Mouse (Mus musculus) urinary bladder, adult 2 months (tissue): ENCODE measurements around the gene 4933405O20Rik. TPM values are rescaled to one million over a fixed set of nuclear protein-coding genes. Genes with fewer than 3 reads are reported as not detected.

ENCODE experiments used
- DNase-seq: peaks from one replicate; pipeline ENCODE4 v3.0.0; 2022; ENCODE audit warnings: low spot score
- polyA plus RNA-seq: library from polyadenylated mRNA; depleted of rRNA; stranded (reverse); fragments of >200 nt; gene quantifications from 2 replicates; pipeline ENCODE4 v1.2.3, GENCODE M21; 2012; rRNA removed

Gene 4933405O20Rik
- not detected in 2 replicates for polyA plus RNA-seq

DNA sequence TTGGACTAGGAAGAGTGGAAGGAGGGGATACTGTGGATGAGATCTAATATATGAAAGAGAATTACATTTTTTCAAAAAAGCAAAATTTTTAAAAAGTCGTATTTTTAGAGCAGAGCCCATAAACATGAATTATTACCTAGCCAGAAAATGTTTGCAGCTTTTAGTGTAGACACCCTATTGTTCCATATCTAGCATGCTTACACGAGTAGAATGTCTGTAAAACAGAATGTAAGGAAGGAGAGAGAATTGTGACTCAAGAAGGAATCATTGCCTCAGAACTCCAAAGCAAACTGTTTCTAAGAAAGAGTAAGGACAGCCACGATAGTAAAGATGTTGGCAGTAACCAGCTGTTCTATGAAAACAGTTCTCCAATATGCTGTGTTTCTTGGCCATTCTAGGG is at the start of gene 4933405O20Rik:
Gene 4933405O20Rik (plus strand): TSS at position 301 of the 400 bp plus-strand sequence.
- no peak for DNase-seq

DNA sequence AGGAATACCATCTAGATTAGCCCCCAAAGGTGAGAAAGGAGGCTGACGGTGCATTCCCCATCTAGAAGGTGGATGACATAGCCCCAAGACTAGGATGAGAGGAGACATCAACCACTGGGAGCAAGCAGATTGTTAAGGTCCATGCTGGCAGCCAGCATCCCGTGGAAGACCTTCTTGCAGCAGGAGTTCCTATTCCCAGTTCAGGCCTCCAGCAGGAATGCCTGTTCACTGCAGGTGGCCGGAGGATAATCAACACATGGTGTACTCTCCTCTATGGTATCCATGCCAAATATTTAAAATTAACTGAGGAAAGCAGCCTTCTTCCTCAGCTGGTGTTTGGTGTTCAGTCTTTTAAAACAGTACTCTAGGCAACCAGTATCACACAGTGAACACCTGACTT is 49.4 kb upstream of the 4933405O20Rik start:
- DNase-seq, result no peak

DNA sequence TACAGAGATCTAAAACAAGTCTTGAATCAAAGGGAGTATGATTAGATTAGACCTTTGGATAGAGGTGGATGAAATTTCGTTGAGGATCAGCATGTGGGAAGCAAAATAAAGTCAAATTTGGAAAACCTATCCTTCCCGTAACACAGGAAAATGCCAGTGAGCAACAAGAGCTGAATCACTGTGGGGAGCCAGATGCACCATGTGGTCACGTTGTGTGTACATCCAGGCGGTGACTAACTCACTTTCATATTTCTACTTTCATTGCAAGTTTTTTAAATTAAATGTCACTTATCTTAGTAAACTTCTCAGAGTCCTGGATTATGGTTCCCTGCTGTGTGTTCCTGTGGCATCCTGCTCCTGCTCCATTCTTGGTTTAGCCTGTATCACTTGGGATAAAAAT is 47.6 kb upstream of the 4933405O20Rik start:
- DNase-seq, result no peak

DNA sequence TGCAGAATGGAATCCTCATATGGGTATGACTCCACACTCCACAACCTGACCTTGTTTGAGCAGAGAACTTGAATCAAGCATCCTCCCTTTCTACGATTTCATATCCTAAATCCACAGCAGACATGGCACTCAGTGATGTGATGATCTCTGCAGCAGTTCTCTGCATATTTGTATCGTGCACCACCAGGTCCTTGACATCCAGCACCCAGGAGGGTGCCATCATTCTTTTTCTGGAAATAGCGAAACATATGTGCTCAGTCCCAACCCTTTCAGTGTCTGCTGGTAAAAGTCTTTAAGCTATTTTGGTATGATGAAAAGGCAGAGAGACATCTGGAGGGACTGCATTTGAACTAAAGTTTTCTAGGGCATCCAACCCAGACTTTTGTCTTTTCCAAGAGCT is 36.3 kb upstream of the 4933405O20Rik start:
- DNase-seq, result no peak

DNA sequence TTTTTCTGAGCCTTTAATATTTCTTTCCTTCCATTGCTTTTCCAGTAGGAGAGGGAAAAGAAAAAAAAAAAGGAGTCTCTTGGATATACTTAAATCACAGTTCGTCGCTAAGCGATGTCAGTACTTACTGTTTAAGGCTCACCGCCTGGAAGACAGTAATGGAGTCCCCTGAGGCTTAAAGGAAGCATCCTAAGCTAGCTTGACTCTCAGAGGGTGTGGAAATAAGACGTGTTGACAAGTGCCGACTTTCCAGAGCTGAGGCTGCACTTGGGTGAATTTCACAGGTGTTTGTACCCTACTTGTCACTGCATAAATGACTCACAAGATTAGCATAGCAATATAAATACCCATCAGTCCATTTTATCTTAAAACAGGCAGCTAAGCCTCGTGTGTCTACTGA is 25.1 kb upstream of the 4933405O20Rik start:
- no peak for DNase-seq

DNA sequence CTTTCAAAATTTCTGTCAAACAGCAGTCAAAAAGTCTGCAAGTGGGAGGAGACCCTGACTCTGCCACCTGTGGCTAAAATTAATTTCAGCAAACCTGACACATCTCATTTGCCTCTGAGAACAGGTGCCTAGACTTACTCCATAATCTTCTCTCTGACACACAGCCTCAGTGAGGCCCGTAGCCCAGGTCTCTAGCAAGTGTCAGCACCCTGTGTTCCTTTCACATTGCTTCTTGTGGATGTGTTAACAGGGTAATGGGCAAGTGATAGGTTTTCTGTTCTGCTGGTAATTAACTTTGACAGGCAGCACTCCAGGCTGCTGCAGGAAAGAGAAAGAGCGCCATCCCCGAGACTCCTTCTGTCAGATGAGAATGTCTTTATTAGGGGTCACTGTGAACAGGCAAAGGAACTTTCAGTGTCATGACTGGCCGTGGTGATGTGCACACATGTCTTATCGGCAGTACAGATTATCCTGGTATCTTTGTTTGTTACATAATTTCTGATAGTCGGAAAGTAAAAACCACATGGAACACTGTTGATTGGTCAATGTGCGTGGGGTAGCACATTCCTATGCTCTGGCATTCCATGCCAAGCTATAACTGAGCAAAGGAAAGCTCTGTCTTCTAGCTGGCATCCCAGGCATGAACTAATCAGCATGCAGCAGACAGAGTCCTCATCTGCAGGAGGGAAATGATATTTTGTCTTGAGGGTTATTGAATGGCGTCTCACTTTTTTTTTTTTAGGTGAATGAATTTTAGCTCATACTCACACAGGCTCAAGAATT is 10.2 kb upstream of the 4933405O20Rik start:
- no peak for DNase-seq

DNA sequence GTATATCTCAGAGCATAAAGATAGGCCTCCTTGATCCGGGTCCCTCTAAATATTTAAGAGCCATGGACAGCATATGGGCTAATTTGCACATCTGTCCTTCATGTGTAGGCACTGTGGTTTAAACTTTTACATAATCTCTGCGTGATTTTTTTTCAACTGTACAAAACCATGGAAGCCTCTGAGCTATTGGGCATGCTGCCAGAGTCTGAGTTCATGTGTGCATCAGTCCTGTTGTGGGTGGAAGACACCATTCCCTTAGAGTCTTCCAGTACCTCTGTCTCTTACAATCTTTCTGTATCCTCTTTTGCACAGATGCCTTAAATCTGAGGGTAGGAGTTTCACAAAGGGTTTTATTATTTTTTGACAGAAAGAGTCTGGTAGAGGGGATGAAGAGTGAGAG is 15.1 kb downstream of the 4933405O20Rik start:
- no peak for DNase-seq

DNA sequence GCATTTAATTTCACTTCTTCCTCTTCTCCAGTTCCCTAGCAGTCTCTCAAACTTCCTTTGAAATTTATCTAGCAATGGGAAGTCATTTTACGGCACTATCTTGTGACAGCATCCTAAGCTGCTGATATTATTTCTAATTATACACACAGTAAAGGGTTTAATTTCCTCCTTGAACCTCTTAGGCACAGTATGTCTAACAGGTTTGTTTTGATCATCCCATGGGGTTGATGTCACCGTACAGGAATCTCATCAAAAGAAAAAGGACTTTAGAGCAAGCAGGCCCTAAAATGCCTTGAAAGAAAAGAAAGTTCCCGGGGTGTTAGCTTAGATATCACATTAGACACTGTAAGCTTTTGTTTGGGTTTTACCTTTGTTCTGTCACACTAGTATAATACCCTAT is 30.2 kb downstream of the 4933405O20Rik start:
- DNase-seq, result no peak

DNA sequence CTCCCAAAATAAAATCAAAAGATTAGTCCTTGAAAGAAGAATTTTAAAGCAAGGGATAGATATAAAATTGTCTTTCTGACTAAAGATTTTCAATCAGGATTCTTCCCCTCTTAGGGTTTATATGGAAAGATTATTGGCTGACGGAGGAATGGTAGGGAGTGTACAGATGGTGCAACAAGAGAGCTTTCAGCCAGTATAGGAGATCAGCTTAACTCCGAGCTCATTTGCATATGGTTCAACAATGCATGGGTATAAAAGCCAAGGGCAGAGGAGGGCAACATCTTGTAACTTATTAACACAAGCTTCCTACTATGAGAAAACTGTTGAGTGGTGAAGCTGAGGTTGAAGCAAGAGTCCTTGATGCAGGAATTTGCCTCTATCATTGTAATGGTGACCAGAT is 34.2 kb downstream of the 4933405O20Rik start:
- DNase-seq, result no peak
